Mouse (Mus musculus) brown adipose tissue, adult 24 weeks (tissue): ENCODE measurements around the gene Thap3. TPM values are rescaled to one million over a fixed set of nuclear protein-coding genes. Genes with fewer than 3 reads are reported as not detected.
"Not testable (repeated sequence)": the region's sequence is repeated elsewhere in the genome, so short reads cannot be mapped to it uniquely, and the experiment has no call there.

Experiments
- H3K27ac ChIP-seq: fragments of 200-500 bp; replicated peaks from 2 replicates; pipeline ENCODE4 v1.5.1; 2012; ENCODE audit warnings: low read depth, mild to moderate bottlenecking, low read length
- H3K4me1 ChIP-seq: fragments of 200-500 bp; 2 replicates; pipeline ENCODE4 v1.6.1; 2012; ENCODE audit warnings: low read length, mixed read lengths; ENCODE audit not compliant: control insufficient read depth, insufficient read depth, insufficient read length
- H3K4me3 ChIP-seq: fragments of 200-500 bp; 2 replicates; pipeline ENCODE4 v1.5.1; 2012; ENCODE audit warnings: low read depth, mild to moderate bottlenecking, low read length, moderate library complexity; ENCODE audit not compliant: insufficient read depth
- polyA plus RNA-seq: library from polyadenylated mRNA; stranded (reverse); fragments of >200 nt; gene quantifications from 2 replicates; pipeline ENCODE4 v1.2.4, GENCODE M21; 2012; ENCODE audit not compliant: missing spikeins, insufficient read depth, insufficient read length

Thap3 gene
- 6.4 and 8.2 TPM in 2 replicates for polyA plus RNA-seq

DNA sequence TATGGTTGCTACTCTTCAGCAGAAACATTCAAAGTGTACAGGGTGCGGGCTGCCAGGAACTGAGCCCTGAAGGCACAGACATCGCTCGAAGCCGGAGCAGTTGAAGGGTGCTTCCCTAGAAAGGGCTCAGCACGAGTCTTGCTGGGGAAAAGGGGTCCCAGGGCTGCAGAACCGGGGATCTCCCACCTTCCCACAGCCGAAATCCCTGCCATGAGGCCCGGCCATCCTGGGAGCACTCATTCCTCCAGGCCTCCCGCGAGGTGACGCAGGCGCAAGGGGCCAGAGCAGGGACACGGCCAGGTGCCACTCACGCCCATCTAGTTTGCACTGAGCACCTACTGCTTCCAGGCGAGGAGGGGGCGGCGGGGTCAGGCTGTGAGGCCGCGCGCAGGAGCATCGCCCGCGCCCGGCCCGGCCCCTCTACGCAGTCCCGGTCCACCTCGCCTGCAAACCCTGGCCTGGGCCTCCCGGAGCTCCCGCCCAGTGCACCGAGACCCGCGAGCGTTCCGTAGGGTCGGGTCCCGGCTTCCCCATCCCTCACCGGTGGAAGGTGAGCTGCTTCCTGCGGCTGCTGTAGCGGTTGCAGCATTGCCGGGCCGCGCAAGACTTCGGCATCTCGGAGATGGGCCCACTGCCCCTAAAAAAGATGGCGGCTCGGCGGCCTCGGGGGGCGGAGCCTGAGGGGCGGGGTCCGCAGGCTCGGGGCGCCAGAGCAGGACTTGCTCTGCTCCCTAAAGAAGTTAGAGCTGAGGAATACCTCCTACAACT lies at the start of gene Thap3:
Gene Thap3, minus strand, starts transcription at position 656 of the 768 bp plus-strand sequence.
- H3K4me3 ChIP-seq, result peak within 1 kb of the TSS; percentile 99
- H3K4me1 ChIP-seq, result peaks cover 5% of the 10 kb centered on the region; the same call in 1 of the 2 replicates
- 0 out of 2 replicates have a peak within 1 kb of the TSS, but pooled peaks have one; percentile 44 for H3K27ac ChIP-seq

GRCm38 (mm10) chr4:152038225-152038984 lies 49.6 kb upstream of the Thap3 start, which contains the start of gene Tas1r1:
TSS of gene Tas1r1 (minus strand) at chr4:152038568.
- H3K27ac ChIP-seq, result no peak within 1 kb of the TSS
- peak within 1 kb of the TSS; percentile 88 for H3K4me3 ChIP-seq
- peaks cover 8% of the 10 kb centered on the region for H3K4me1 ChIP-seq

DNA sequence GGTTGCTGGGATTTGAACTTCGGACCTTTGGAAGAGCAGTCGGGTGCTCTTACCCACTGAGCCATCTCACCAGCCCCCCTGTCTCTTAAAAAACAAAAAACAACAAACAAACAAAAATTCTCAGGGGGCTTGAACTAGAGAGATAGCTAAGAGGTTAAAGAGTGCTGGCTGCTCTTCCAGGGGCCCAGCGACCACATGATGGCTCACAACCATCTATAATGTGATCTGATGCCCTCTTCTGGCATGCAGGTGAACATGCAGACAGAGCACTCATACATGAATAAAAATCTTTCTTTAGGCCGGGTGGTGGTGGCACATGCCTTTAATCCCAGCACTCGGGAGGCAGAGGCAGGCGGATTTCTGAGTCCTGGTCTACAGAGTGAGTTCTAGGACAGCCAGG lies 47.7 kb upstream of the Thap3 start:
- H3K4me1 ChIP-seq, H3K4me3 ChIP-seq, H3K27ac ChIP-seq: not testable (repeated sequence)

GRCm38 (mm10) chr4:152032922-152033321 lies 44.1 kb upstream of the Thap3 start:
- Histone ChIP-seq H3K27ac (no peak overlapping the region), H3K4me1 (no peaks in the 10 kb centered on the region), H3K4me3 (no peak overlapping the region)

DNA sequence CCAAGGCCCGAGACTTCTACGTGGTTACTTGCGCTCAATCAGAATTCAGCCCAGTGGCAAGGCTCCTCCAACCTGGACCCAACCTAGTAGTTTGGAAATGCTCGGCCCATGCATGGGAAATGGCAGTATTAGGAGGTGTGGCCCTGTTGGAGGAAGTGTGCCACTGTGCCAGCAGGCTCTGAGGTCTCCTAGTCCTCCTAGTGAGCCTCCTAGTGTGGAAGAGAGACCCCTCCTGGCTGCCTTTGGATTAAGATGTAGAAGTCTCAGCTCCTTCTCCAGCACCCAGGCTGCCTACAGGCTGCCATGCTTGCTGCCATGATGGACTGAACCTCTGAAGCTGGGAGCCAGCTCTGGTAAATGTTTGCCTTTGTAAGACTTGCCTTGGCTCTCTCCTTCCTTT lies 41.2 kb upstream of the Thap3 start:
- H3K4me1 ChIP-seq, result peaks cover 5% of the 10 kb centered on the region
- no peak overlapping the region for H3K4me3 ChIP-seq
- no peak overlapping the region for H3K27ac ChIP-seq

DNA sequence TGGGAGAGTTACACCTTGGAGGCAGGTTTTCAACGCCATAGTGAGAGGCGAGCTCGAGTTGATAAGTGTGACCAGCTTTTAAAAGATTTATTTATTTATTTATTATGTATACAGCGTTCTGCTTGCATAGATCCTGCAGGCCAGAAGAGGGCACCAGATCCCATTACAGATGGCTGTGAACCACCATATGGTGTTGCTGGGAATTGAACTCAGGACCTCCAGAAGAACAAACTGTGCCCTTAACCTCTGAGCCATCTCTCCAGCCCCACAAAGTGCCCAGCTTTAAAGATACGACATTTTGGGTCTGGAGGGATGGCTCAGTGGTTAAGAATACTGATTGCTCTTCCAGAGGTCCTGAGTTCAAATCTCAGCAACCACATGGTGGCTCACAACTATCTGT lies 40.3 kb upstream of the Thap3 start:
- H3K4me3 ChIP-seq, result no peak overlapping the region
- no peak overlapping the region for H3K27ac ChIP-seq
- peaks cover 5% of the 10 kb centered on the region for H3K4me1 ChIP-seq

DNA sequence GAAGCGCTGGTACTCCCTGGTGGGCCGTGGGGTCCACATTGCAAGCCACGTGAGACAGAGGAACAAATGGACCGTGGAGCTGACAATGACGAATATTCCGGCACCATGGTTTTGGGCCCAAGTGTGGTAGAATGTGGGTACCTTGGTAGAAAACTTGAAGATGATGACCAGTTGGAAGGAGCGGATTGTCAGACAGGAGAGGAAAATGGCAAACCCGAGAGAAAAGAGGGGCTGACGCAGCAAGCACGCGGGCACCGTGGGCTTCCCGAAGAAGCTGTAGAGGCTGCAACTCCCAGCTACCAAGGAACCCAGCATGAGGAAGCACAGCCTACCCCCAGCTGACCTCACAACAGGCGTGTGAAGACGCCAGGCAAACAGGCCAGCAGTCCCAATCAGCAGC lies 39.7 kb upstream of the Thap3 start:
- H3K4me1 ChIP-seq, result peaks cover 5% of the 10 kb centered on the region
- H3K27ac ChIP-seq, result no peak overlapping the region
- H3K4me3 ChIP-seq, result 0 out of 2 replicates have a peak overlapping the region, but pooled peaks have one; percentile 59

DNA sequence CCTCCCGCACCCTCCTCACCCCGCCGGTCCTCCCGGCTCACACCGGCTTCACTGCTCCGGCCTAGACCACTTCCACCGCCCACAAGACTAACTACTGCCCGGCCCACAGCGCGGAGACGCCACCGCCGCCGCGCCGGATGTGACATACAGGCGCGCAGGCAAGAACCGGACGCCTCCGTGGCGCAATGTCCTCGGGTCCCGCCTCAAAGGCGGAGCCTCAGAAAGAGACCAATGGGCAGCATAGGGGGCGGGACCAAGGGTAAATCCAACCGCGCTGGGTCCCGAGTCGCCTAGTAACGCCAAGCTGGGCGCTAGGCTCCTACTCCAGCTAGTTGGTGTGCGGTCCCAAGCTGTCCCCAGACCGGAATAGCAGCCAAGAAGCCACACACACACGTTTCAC lies 38.7 kb upstream of the Thap3 start, which contains the start of gene Zbtb48:
Gene Zbtb48, minus strand, starts transcription at position 148 of the 400 bp plus-strand sequence.
- Histone ChIP-seq H3K4me1 (peaks cover 5% of the 10 kb centered on the region), H3K4me3 (peak within 1 kb of the TSS; percentile 85), H3K27ac (peak within 1 kb of the TSS; percentile 44; the same call in 1 of the 2 replicates)

GRCm38 (mm10) chr4:152026751-152027508 lies 38.1 kb upstream of the Thap3 start:
- Histone ChIP-seq H3K4me1 (peaks cover 5% of the 10 kb centered on the region), H3K27ac (peak overlapping the region; percentile 44; the same call in 1 of the 2 replicates)

DNA sequence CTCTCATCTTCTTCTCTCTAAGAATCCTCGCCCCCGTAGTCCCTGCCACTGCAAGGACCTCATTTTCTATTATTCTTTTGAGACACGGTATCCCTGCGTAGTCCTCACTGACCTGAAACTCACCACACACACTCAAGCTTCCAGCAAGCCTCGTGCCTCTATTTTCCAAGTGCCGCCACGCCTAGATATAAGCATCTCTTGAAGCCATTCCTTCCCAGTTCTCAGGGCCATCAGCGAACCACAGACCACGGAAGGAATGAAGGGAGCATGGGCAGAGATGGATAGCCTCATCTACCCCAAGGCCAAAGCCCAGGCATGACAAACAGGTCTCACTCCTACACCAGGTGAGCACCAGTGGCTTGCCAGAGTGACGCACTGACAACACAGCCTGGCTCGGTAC lies 35.7 kb upstream of the Thap3 start:
- Histone ChIP-seq H3K27ac (no peak overlapping the region), H3K4me1 (peaks cover 5% of the 10 kb centered on the region), H3K4me3 (no peak overlapping the region)

More at GRCm38 (mm10) chr4:152026751-152027508, 38.1 kb upstream of the Thap3 start:
- peak overlapping the region; percentile 85 for H3K4me3 ChIP-seq

DNA sequence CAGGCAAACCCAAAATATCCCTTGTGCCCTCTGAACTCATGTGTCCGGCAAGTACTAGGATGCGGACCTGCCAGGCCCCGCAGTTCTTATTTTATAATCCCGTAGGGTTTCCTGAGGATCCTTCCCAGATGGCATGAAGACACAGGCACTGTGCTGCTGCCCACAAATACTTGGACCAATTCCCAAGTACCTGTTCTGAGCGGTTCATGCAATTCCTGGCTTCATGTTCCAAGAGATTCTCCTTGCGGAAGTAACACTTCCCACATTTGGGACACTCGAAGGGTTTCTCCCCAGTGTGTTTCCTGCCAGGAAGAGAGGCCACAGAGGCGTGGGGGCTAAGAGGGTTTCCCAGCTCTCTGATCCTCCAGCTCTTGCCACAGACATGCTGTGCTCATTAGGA lies 33.7 kb upstream of the Thap3 start:
- peaks cover 5% of the 10 kb centered on the region for H3K4me1 ChIP-seq
- H3K4me3 ChIP-seq, result no peak overlapping the region
- no peak overlapping the region for H3K27ac ChIP-seq

DNA sequence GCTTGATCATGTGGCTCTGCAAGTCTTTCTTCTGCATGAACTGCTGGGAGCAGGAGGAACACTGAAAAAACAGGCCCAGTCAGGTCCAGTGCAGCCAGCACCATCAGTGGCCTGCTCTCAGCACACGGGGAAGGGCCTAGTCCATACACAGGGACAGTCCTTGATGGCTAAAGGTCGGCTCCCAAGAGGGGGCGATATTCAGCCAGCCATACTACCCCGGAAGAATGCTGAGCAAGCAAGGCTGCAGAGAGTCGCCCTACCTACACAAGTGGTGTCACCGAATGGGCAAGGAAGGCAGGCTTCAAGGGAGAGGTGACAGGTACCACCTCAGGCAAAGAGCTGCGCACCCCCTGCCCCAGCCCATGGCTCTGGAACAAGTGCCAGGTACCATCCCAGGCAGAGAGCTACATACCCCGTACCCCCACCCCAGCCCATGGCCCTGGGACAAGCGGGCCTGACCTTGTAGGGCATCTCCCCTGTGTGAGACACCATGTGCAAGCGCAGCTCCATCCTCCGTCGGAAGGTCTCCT lies 32.8 kb upstream of the Thap3 start:
- Histone ChIP-seq H3K4me1 (peaks cover 2% of the 10 kb centered on the region), H3K4me3 (no peak overlapping the region), H3K27ac (no peak overlapping the region)

- no peaks in the 10 kb centered on the region for H3K4me1 ChIP-seq
- no peak overlapping the region for H3K27ac ChIP-seq
- H3K4me3 ChIP-seq, result no peak overlapping the region
These were observed 31.2 kb upstream of the Thap3 start for GRCm38 (mm10) chr4:152020024-152020423.

DNA sequence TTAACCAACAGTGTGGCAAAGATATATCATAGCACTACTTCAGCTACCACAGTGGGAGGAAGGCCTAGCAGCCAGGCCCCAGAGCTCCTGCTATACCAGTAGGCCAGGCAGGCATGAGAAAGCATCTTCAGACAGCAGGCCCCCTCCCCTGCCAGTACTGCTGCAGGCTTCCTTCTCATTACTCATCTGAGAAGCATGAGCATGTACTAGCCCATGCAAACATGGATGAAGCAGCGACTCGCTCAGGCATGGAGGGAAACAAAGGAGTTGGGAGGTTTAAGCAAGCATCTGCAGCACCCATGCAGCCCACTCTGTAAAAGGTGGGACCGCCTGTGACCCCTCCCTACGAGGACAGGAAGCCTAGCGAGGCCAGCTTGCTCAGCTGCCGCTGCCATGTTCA lies 30.3 kb upstream of the Thap3 start:
- Histone ChIP-seq H3K4me1 (no peaks in the 10 kb centered on the region), H3K4me3 (no peak overlapping the region), H3K27ac (no peak overlapping the region)
